In genomic region chr12:16795781-16796180, GRCm38 (mm10) we compare ENCODE assay signal across 35 mouse cellular contexts. TPM values are rescaled to one million over a fixed set of nuclear protein-coding genes. Genes with fewer than 3 reads are reported as not detected.
"Had no signal": no experiment of that assay in that cellular context is flagged by ENCODE, and none has a peak within 500 bp of the region (broad histone marks: within the 10 kb centered on the region; RNA-seq: fewer than 3 reads in every experiment).

No protein-coding gene starts in this region.

- H3K27ac ChIP-seq: limb, embryonic 10.5 days; limb, embryonic 12.5 days; limb, embryonic 13.5 days; limb, embryonic 15.5 days; liver, embryonic 12.5 days; liver, embryonic 13.5 days; liver, embryonic 14.5 days; liver, embryonic 15.5 days; lung, embryonic 15.5 days; macrophage; midbrain, embryonic 12.5 days; midbrain, embryonic 13.5 days; midbrain, embryonic 15.5 days; neural tube, embryonic 12.5 days had no signal

- H3K27me3 ChIP-seq: midbrain, embryonic 12.5 days; midbrain, embryonic 15.5 days; neural tube, embryonic 12.5 days had no signal

- DNase-seq: left cerebral cortex, postnatal 4 days; liver; liver, embryonic 13.5 days; liver, postnatal 0 days; lung, adult 18-20 months; lung, adult 2 months; lung, embryonic 14.5 days; lung, postnatal 10 days; lung, postnatal 14 days; lung, postnatal 36 days; lung, postnatal 4 days; midbrain, embryonic 14.5 days had no signal

- H3K4me1 ChIP-seq: liver, embryonic 15.5 days had no signal

- ATAC-seq: liver, embryonic 12.5 days; liver, postnatal 0 days; lung, postnatal 0 days; midbrain, embryonic 13.5 days; midbrain, embryonic 15.5 days; midbrain, embryonic 16.5 days had no signal

- H3K36me3 ChIP-seq: limb, embryonic 12.5 days; limb, embryonic 13.5 days; limb, embryonic 15.5 days; liver, embryonic 12.5 days; liver, embryonic 13.5 days; liver, embryonic 15.5 days; lung, embryonic 15.5 days; midbrain, embryonic 12.5 days; midbrain, embryonic 13.5 days; midbrain, embryonic 15.5 days; neural tube, embryonic 12.5 days had no signal

- H3K4me3 ChIP-seq: limb, embryonic 10.5 days; limb, embryonic 12.5 days; limb, embryonic 13.5 days; limb, embryonic 15.5 days; liver, embryonic 12.5 days; liver, embryonic 13.5 days; liver, embryonic 15.5 days; lung, embryonic 15.5 days; megakaryocyte, embryonic 14.5 days; midbrain, embryonic 10.5 days; midbrain, embryonic 12.5 days; midbrain, embryonic 13.5 days; midbrain, embryonic 15.5 days; myocyte; neural tube, embryonic 12.5 days had no signal

- H3K9ac ChIP-seq: limb, embryonic 12.5 days; limb, embryonic 13.5 days; limb, embryonic 15.5 days; liver, embryonic 12.5 days; liver, embryonic 13.5 days; liver, embryonic 14.5 days; liver, embryonic 15.5 days; liver, postnatal 0 days; lung, embryonic 14.5 days; lung, embryonic 15.5 days; midbrain, embryonic 12.5 days; midbrain, embryonic 13.5 days; midbrain, embryonic 15.5 days; neural tube, embryonic 12.5 days had no signal

- H3K9me3 ChIP-seq: limb, embryonic 10.5 days; limb, embryonic 12.5 days; limb, embryonic 13.5 days; limb, embryonic 15.5 days; liver, embryonic 12.5 days; liver, embryonic 13.5 days; liver, embryonic 15.5 days; lung, embryonic 15.5 days; midbrain, embryonic 10.5 days; midbrain, embryonic 12.5 days; midbrain, embryonic 13.5 days; midbrain, embryonic 15.5 days; neural tube, embryonic 12.5 days had no signal

- H3K4me2 ChIP-seq: limb, embryonic 12.5 days; limb, embryonic 13.5 days; limb, embryonic 15.5 days; liver, embryonic 11.5 days; liver, embryonic 12.5 days; liver, embryonic 13.5 days; liver, embryonic 15.5 days; lung, embryonic 14.5 days; lung, embryonic 15.5 days; midbrain, embryonic 11.5 days; midbrain, embryonic 12.5 days; midbrain, embryonic 13.5 days; midbrain, embryonic 15.5 days; neural tube, embryonic 12.5 days had no signal

RNA-seq across cellular contexts. Expression of gene Greb1, which starts 4.9 kb away (rescaled TPM):
- total RNA-seq: megakaryocyte, adult 5-6 weeks; megakaryocyte-erythroid progenitor cell, adult 5-6 weeks; monocyte, adult 5-6 weeks had no signal
